Mouse (Mus musculus) myocyte (in vitro differentiated cells): ENCODE results near the gene Urah.

ENCODE experiments used
- CEBPB ChIP-seq: IDR thresholded peaks from 2 replicates; pipeline ENCODE4 v1.6.1; 2011; ENCODE audit warnings: mild to moderate bottlenecking, moderate library complexity; ENCODE audit not compliant: poor library complexity, insufficient read depth, severe bottlenecking
- E2F4 ChIP-seq: IDR thresholded peaks from one replicate; pipeline ENCODE4 v1.6.1; 2011; ENCODE audit warnings: mild to moderate bottlenecking, control low read depth, moderate library complexity; ENCODE audit not compliant: insufficient read depth
- MAX ChIP-seq: IDR thresholded peaks from one replicate; pipeline ENCODE4 v1.6.1; 2011; ENCODE audit warnings: low read depth, mild to moderate bottlenecking, control low read depth
- MYOD1 ChIP-seq, 3 experiments: IDR thresholded peaks; one replicate each; pipeline ENCODE4 v1.6.1; 2011; ENCODE audit warnings: control low read depth in 2 of 3, low read depth in 2 of 3, mild to moderate bottlenecking in 2 of 3, moderate library complexity in 1 of 3; ENCODE audit not compliant: insufficient read length in 2 of 3, control insufficient read depth in 1 of 3
- MYOG ChIP-seq, 3 experiments: IDR thresholded peaks; one replicate each; pipeline ENCODE4 v1.6.1; 2011; ENCODE audit warnings: control low read depth in 2 of 3, low read depth in 2 of 3, mild to moderate bottlenecking in 2 of 3; ENCODE audit not compliant: insufficient read length in 2 of 3, control insufficient read depth in 1 of 3, insufficient read depth in 1 of 3
- POLR2A ChIP-seq: IDR thresholded peaks from one replicate; pipeline ENCODE4 v1.6.1; 2011; ENCODE audit warnings: low read depth, mild to moderate bottlenecking, control low read depth, moderate library complexity; ENCODE audit not compliant: insufficient read length
- POLR2AphosphoS2 ChIP-seq: IDR thresholded peaks from one replicate; pipeline ENCODE4 v1.6.1; 2011; ENCODE audit warnings: low read depth, control low read depth; ENCODE audit not compliant: insufficient read length
- REST ChIP-seq: IDR thresholded peaks from one replicate; pipeline ENCODE4 v1.6.1; 2011; ENCODE audit warnings: mild to moderate bottlenecking, control low read depth, moderate library complexity; ENCODE audit not compliant: insufficient read depth, insufficient read length
- SRF ChIP-seq: IDR thresholded peaks from one replicate; pipeline ENCODE4 v1.6.1; 2011; ENCODE audit warnings: low read depth; ENCODE audit not compliant: control insufficient read depth, insufficient read length
- TCF12 ChIP-seq: IDR thresholded peaks from one replicate; pipeline ENCODE4 v1.6.1; 2011; ENCODE audit warnings: mild to moderate bottlenecking, control low read depth; ENCODE audit not compliant: poor library complexity, insufficient read depth, severe bottlenecking
- USF1 ChIP-seq: IDR thresholded peaks from one replicate; pipeline ENCODE4 v1.6.1; 2011; ENCODE audit warnings: low read depth, mild to moderate bottlenecking, control low read depth, moderate library complexity

GRCm38 (mm10) chr7:140853386-140853785 is 18.6 kb downstream of the Urah start:
- no peak for TF ChIP-seq MAX
- no peak for TF ChIP-seq POLR2A
- no peak for TF ChIP-seq USF1
- no peak for TF ChIP-seq MYOD1 (IDR thresholded peaks at IDR 0.05; ENCODE audit: control insufficient read depth in 1 of 3, insufficient read length in 2 of 3, low read depth in 2 of 3)
- TF ChIP-seq TCF12, result no peak
- no peak for TF ChIP-seq E2F4
- no peak for TF ChIP-seq CEBPB
- no peak for TF ChIP-seq SRF
- TF ChIP-seq POLR2AphosphoS2, result no peak
- TF ChIP-seq REST, result no peak
- TF ChIP-seq MYOG (IDR thresholded peaks at IDR 0.05; ENCODE audit: control insufficient read depth in 1 of 3, insufficient read depth in 1 of 3, insufficient read length in 2 of 3, low read depth in 2 of 3), result no peak
